Mouse (Mus musculus) right cerebral cortex, adult 2 months (tissue): ENCODE data around the gene Gm527.

Experiments
- DNase-seq, 2 experiments: peaks; one replicate each; pipeline ENCODE4 v3.0.0; 2021 to 2022; ENCODE audit warnings: low spot score in 2 of 2

Gm527 gene

DNA sequence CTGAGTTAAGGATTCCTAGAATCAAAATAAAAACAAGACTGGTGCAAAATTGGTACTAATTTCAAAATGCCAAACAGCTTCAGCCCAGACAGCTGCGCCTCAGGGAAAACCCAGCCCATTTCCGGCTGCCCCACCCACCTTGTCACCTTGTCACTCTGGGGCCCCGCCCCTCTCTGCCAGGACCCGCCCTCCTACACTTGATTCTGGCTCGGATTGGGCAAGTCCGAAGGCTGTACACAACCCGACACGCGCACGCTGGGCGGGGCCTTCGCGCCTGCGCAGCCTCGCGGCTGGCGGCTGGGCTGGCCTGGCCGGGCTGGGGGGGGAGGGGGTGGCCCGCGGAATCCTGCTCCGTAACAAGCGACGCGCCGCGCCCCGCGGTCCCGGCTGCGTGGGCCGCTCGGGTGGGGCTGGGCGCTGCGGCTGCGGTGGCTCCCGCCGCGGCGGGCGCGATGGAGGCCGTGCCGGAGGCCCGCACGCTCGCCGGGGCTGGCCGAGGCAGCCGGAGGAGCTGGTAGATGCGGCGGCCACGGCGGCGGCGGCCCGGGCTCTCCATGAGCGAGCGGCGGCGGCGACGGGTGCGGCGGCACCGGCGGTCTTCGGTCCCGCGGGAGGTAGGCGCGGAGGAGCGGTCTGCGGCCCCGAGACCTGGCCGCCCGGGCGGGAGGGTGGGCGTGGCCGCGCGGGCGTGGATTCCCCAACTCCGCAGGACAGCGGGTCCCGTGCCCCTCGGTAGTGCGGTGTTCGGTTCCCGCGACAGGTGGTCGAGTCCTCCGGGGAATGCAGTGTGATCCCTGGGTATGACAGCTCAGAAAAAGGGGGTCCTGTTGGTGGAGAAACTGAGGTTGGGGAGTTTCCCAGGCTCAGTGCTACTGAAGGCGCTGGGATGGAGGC, at the start of gene Gm527:
Gene Gm527, plus strand, starts transcription at position 329 of the 894 bp plus-strand sequence.
- DNase-seq = peak; percentile 93 to 95

DNA sequence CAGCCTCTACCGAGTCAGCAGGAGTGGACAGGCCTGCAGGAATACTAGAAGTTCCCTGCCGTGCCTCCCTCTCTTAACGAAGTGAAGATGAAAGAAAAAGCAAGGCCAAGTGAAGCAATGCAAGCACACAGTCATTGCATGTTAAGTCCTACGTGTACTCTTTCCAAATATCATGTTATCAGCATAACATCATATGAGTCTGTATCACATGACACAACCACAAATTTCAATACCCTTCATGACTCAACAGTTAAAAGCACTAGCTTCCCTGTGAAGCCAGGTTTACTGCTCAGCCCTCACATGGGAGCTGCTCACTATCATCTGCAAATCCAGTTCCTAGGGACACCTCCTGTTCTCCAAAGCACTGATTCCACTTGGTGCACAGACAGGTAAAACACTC, 46.6 kb upstream of the Gm527 start:
- no peak for DNase-seq

DNA sequence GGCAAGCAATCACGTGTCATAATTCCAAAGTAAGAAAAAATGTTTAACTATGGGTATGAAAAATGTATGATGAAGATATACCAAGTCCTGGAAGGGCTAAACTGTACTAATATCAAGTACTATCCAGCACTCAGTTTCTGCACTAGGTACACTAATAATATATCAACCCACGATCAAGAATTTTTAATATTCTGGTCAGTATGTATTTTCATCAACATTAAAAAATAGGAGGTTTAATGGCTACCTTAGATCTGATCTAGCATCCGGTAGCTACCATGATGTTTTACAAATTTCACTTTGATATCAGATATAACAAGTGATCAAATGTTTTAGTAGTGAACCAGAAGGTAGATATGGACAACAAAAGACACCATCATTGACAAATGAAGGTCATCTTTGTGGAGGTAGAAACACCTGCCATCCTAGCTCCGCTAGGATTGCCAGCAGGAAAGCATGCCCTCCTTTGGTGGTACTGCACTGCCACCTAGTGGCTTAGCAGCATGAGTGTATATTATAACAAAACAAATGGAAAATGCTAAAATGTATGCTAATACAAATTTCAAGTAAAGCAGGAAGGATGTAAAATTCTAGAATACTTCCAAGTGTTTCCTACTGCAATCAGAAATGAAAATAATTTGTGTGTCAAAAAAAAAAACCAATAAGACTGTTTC, 20.5 kb upstream of the Gm527 start:
- DNase-seq = peak; percentile 41 to 73

DNA sequence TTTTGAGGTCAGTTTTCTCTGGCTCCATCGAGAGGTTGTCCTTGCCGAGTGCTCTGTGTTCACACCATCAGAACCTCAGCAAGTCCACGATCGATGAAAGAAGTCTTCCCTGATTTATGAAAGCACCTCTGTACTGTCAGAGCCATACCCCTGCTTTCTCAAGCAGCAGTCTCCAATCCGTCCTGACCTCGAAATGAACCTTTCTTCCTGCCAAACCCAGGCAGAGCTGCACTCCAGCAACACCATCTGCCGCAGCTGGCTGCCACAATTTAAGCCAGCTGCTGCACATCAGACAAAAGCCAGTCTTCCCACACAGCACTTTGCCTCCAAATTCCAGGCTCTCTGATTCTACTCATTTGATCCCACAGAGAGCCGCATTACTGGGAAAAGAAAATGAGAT, 15.2 kb upstream of the Gm527 start:
- no peak for DNase-seq

DNA sequence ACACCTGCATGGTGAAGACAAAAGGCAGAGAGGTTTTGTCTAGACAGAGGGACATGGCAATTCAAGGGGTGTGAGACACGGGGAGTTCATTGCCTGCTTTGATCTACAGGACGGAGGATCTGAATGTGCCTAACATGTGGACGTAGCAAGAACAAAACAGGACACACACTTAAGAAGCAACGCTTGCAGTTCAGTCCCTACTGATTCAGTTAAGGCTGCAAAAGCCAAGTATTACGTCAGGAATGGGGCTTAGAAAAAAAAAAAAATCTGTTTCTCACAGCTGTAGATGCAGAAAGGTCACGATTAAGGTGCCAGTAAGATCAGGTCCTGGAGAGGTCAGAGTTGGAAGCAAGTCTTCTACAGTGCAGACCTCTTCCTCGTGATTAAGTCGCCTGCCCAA, 14.5 kb upstream of the Gm527 start:
- DNase-seq = no peak

DNA sequence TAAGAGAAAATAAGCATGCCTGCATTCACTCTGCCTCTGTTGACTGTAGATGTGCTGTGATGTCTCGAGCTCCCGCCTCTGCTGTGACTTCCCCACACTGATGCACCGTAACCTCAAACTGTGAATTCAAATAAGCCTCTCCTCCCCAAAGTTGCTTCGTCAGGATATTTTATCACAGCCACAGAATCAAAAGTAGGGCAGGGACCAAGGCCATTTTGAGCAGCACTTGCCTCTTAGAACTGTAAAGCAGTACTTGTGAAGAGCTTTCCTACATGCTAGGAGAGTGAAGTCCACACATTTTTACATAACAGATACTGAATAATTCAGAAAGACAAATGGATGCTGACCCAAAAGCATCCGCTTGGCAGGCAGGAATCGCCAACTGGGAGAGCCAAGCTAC, 4.7 kb upstream of the Gm527 start:
- no peak for DNase-seq

DNA sequence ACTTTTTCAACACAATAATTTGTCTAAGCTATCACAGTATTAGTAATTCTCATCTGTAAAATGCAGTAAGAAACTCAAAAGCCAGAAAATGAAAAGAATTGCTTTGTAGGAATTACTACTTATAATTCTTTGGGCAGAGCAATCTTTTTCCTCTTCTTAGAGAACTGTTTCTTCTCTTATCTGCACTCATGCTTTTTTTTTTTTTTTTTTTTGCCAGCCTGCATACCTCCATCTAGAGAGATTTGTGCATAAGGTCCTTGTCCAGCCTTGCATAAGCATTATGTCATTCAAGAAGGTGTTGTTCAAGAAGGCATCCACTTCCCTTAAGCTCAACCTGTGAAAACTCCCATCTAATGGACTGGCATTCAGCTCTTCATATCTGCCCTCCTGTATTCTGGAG, 971 bp upstream of the Gm527 start:
- DNase-seq = no peak

DNA sequence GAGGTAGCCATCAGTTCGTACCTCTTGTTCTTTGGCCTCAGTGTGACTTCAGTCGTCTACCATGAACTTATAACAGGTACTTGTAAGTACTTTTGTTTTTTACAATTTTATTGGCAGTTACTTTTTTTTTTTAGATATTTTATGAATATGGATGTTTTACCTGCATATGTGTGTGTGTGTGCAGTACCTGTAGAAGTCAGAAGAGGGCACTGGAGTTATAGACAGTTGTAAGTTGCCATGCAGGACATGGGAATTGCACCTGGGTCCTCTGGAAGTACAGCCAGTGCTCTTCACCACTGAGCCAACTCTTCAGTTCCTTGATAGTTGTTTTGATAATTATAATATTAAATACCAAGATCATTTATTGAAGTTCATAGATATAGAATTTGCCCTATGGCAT, 19.8 kb downstream of the Gm527 start:
- no peak for DNase-seq

DNA sequence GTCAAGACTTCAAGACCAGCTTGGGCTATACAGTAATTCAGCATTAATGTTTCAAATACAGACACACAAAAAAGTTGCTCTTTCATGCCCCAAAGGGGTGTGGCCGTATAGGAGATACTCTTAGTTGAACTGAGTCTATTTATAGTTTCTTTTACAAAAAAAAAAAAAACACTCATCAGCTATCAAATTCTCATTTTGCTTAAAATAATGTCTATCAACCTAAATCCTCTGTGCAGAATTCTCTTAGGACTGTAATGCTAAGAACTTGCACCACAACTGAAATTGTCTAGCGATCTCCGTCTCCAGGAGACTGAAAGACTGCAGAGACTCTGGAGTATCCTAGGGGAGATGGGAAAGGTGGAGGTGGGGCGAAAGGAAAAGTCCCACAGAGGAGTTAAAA, 46.9 kb downstream of the Gm527 start:
- DNase-seq = no peak

DNA sequence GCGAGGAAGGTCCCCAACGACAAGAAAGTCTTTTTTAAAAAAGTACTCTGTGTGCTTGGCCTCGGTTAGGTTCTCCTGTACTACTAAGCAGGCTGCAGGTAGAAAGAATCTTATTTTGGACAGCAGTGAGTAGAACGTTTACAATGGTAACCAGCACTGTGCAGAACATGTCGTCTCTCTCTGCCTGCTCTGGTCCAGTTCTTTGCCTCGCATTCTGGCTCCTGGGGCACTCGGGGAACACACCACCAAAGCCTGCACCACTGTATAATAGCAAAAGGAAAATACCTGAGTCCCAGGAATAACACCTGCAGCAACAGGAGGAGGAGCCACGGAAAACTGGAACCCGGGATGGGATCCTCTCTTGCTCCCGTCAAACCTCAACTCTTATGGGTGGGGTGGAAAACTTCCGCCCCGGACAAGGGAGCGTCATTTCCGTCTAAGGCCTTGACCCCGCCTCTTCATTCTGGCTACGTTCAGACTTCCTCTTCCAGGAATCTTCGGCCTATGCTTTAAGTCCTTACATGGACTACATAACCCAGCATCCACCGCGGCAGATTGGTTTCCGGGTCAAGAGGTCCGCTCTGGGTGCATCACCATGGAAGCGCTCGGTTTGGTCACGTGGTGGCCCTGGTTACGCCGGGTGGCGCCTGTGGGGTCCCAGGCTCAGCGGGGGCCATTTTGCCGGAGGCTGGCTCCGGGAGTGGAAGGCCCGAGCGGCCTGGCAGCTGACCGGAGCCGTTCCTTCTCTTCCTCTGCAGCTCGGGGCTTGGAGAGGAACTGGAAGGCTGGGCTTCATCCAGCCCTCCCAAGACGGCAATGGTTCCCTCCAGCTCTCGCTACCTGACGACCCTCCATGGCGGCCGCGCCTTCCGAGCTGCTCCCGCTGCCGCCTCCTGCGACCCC, 47.7 kb downstream of the Gm527 start, which contains the start of the genes Klhl28 and Togaram1:
Gene Klhl28, minus strand, starts transcription at position 411 of the 903 bp plus-strand sequence.
Gene Togaram1, plus strand, starts transcription at position 681 of the 903 bp plus-strand sequence.
- peak; percentile 100 for DNase-seq

DNA sequence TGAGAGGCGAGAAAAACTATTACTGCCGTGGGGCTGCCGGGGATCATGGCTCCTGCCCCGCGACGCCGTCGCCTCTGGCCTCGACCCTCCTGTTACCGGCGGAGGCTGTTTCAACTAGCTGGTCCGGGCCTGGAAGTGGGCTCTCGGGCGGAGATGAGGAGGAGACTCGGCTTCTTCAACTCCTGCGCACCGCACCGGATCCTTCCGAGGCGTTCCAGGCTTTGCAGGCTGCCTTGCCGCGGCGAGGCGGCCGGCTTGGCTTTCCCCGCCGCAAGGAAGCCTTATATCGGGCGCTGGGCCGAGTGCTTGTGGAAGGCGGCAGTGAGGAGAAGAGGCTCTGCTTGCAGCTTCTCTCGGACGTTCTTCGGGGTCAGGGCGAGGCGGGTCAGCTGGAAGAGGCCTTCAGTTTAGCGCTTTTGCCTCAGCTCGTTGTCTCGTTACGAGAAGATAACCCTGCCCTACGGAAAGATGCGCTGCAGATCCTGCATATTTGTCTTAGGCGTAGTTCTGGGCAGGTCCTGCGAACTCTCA, 48.5 kb downstream of the Gm527 start:
- DNase-seq = peak; percentile 36 to 43

DNA sequence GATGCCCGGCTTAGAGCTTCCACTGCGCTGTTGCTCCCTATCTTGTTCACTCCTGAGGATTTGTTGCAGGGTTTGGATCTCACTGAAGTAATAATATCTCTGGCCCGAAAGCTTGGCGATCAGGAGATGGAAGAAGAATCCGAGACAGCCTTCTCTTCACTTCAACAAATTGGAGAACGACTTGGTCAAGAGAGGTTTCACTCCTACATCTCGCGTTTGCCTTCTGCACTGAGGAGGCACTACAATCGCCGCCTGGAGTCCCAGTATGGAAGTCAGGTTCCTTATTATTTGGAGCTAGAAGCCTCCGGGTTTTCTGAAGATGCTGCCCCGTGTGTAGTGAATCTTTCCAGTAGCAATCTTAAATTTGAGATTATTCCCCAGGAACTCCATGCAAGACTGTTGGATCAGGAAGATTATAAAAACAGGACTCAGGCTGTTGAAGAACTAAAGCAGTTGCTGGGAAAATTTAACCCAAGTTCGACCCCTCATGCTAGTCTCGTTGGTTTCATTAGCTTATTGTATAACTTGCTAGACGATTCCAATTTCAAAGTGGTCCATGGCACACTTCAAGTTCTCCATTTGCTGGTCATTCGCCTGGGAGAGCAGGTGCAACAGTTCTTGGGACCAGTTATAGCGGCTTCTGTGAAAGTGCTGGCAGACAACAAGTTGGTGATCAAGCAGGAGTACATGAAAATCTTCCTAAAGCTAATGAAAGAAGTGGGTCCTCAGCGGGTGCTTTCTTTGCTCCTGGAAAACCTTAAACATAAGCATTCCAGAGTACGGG, 49.1 kb downstream of the Gm527 start:
- no peak for DNase-seq

DNA sequence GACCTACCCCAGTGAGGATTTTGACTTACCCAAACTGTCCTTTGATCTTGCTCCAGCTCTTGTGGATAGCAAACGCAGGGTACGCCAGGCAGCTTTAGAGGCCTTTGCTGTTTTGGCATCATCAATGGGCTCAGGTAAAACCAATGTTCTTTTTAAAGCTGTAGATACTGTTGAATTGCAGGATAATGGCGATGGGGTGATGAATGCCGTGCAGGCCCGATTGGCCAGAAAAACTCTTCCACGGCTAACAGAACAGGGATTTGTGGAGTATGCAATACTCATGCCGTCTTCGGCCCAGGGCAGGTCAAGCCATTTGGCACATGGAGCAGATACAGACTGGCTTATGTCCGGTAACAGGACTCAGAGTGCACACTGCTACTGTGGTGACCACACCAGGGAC, 49.8 kb downstream of the Gm527 start:
- peak in 1 of 2 experiments; percentile 16 for DNase-seq

DNA sequence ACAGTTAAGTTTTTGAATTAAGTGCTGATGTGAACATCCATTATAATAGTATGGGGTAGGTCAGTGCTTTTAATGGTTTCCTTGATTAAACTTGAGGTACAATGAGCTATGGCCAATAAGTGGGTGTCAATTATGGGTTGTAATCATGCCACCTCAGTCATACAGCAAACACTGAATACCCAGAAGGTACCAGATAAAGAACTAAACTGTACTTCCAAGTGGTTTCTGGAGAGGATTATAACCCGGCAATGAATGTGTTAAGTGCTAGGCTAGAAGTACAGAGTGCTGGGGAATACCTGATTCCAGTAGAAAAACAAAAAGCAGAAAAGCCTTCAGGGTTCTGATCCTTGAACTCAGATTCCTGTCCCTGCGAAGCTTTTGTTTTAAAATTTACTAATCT, 50.4 kb downstream of the Gm527 start:
- no peak for DNase-seq

DNA sequence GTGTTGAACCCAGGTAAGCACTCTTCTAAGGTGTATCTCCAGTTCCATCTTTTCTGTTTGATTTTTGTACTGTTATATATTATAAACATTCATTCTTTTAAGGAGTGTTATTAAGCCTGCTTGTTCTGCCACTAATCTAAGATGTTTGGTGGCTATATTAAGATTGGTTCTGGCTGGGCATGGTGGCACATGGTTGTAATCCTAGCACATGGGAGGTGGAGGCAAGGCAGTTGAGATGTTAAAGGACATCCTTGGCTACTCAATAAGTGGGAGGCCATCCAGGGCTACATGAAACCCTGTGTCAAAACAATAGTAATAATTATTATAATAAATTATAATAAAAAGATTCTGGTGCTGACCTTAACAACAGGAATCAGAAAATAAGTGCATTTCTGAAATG, 53.7 kb downstream of the Gm527 start:
- no peak for DNase-seq

DNA sequence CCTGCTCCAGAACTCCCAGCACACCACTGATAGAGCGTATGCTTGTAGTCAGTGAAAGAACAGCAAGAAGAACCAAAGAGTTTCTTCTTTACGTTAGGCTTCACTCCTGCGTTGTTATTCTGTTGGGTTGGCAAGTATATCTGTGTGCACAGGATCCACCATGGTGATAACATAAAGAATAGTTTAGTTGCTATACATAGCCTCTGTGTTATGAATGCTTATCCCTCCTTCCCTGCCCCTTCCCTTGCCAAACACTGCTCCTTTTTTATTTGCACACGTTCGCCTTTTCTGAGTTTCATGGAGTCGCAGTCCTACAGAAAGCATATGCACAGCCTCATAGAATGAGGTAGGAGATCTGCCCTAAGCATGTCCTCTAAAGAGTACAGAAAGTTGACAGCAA, 54.4 kb downstream of the Gm527 start:
- no peak for DNase-seq
